Mouse (Mus musculus) C2C12 (cell line): ENCODE data around the gene Dot1l. TPM values are rescaled to one million over a fixed set of nuclear protein-coding genes. Genes with fewer than 3 reads are reported as not detected.
A peak's percentile ranks its signal among the peaks of the same experiment; 100 is the strongest.

Source experiments
- H3K27me3 ChIP-seq: one replicate; pipeline ENCODE4 v1.6.1; 2011; ENCODE audit not compliant: control insufficient read depth, insufficient read depth, insufficient read length
- H3K36me3 ChIP-seq: one replicate; pipeline ENCODE4 v1.6.1; 2011; ENCODE audit not compliant: control insufficient read depth, insufficient read depth
- H3K4me3 ChIP-seq: one replicate; pipeline ENCODE4 v1.5.1; 2011; ENCODE audit warnings: mild to moderate bottlenecking, control low read depth; ENCODE audit not compliant: poor library complexity, insufficient read depth, severe bottlenecking
- H3K79me2 ChIP-seq: one replicate; pipeline ENCODE4 v1.6.1; 2011; ENCODE audit not compliant: control insufficient read depth, insufficient read depth
- H3K79me3 ChIP-seq: one replicate; pipeline ENCODE4 v1.6.1; 2011; ENCODE audit warnings: low read depth, control low read depth
- H3ac ChIP-seq: one replicate; pipeline ENCODE3; 2011; ENCODE audit warnings: low read depth; ENCODE audit not compliant: control insufficient read depth, insufficient read length
- CEBPB ChIP-seq: IDR thresholded peaks from one replicate; pipeline ENCODE4 v1.6.1; 2011; ENCODE audit warnings: low read depth, mild to moderate bottlenecking, control low read depth, moderate library complexity
- CTCF ChIP-seq: IDR thresholded peaks from one replicate; pipeline ENCODE4 v1.5.1; 2011; ENCODE audit not compliant: control insufficient read depth, insufficient read depth, insufficient read length
- FOSL1 ChIP-seq: IDR thresholded peaks from one replicate; pipeline ENCODE4 v1.8.0; 2011; ENCODE audit warnings: mild to moderate bottlenecking, low read length; ENCODE audit not compliant: poor library complexity, insufficient read depth, severe bottlenecking
- MAX ChIP-seq: IDR thresholded peaks from one replicate; pipeline ENCODE4 v1.6.1; 2011; ENCODE audit warnings: mild to moderate bottlenecking, control low read depth
- MYOD1 ChIP-seq: IDR thresholded peaks from one replicate; pipeline ENCODE4 v1.6.1; 2011; ENCODE audit warnings: low read depth; ENCODE audit not compliant: control insufficient read depth, insufficient read length
- MYOG ChIP-seq: IDR thresholded peaks from one replicate; pipeline ENCODE4 v1.6.1; 2011; ENCODE audit not compliant: control insufficient read depth, insufficient read length; ENCODE audit errors: extremely low read depth
- USF1 ChIP-seq: IDR thresholded peaks from one replicate; pipeline ENCODE4 v1.6.1; 2011; ENCODE audit warnings: low read depth, mild to moderate bottlenecking, control low read depth, moderate library complexity
- long read RNA-seq, 2 experiments: library from polyadenylated mRNA; unstranded; transcript quantifications; one replicate each; pipeline ENCODE4 v2.0.0; 2019 to 2020
- polyA plus RNA-seq: library from polyadenylated mRNA; unstranded; fragments of >200 nt; fragmentation: generic; extraction: Trizol; gene quantifications from one replicate; pipeline ENCODE4 v1.2.1, GENCODE M21; 2012; ENCODE audit warnings: missing spikeins

The Dot1l gene
- 19.1 TPM for polyA plus RNA-seq
- long read RNA-seq, experiment 1, partial matches to known transcripts = 1 of 3 reads
- long read RNA-seq, experiment 1, other reads (novel, unspliced or antisense) = 2 of 3 reads
- long read RNA-seq, experiment 2, full-length matches to known transcripts = 9 of 29 reads
- long read RNA-seq, experiment 2, partial matches to known transcripts = 18 of 29 reads
- long read RNA-seq, experiment 2, other reads (novel, unspliced or antisense) = 2 of 29 reads

DNA sequence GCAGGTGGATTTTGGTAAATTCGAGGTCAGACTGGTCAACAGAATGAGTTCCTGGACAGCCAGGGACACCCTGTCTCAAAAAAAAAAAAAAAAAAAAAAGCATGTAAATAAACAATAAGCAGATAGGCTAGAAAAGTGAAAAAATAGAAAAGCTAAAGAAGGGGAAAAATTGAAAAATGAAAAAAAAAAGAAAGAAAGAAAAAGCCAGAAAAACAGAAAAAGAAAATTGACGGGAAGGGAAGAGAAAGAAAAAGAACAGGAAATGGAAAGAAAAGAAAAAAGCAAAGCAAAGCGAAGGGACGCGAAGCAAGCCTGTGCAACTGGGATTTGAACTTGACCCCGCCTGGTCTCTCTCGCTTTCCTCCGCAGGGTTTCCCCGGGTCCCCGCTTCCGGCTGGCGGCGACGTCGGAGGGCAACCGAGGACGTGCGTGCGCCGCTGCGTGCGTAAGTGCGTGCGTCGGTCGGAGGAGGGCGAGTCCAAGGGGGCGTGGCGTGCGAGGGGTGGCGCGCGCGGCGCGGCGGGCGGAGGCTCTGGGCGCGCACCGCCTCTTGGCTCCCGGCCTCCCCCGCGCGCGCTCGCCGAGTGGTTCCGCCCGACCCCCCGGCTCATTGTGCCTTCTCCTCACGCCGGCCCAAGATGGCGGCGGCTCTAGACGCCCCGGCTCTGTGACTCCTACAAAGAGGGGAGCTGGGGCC is at the start of gene Dot1l:
Gene Dot1l (plus strand): TSS at position 613 of the 697 bp plus-strand sequence.
- Histone ChIP-seq H3ac (peak within 1 kb of the TSS; percentile 96), H3K36me3 (no peaks in the 10 kb centered on the region), H3K27me3 (no peaks in the 10 kb centered on the region), H3K4me3 (peak within 1 kb of the TSS; percentile 78), H3K79me3 (peaks cover 43% of the 10 kb centered on the region), H3K79me2 (peaks cover 47% of the 10 kb centered on the region)
- TF ChIP-seq MAX (peak; percentile 32), FOSL1 (no peak)

DNA sequence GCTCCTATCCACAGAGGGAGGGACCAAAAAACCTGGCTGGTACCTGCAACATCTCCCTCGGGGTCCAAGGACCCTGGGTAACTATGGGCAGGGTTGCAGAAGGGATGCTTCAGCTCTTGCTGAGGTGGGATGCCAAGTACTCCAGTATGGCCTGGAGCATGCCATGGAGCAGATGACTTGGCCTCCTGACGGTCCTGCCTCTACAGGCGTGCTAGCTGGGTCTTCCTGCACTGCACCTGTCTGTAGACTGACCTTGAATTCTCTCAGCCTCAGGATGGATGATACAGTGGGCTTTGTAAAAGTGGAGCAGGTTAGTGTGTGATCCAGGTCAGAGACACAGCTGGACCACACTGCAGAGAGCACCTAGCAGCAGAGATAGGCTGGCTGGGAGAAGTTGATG is 49.5 kb upstream of the Dot1l start:
- no peak for TF ChIP-seq MYOG
- no peaks in the 10 kb centered on the region for H3K79me3 ChIP-seq
- no peaks in the 10 kb centered on the region for H3K27me3 ChIP-seq
- no peak overlapping the region for H3ac ChIP-seq
- H3K4me3 ChIP-seq = no peak overlapping the region
- H3K79me2 ChIP-seq = peaks cover 4% of the 10 kb centered on the region
- H3K36me3 ChIP-seq = peaks cover 39% of the 10 kb centered on the region

DNA sequence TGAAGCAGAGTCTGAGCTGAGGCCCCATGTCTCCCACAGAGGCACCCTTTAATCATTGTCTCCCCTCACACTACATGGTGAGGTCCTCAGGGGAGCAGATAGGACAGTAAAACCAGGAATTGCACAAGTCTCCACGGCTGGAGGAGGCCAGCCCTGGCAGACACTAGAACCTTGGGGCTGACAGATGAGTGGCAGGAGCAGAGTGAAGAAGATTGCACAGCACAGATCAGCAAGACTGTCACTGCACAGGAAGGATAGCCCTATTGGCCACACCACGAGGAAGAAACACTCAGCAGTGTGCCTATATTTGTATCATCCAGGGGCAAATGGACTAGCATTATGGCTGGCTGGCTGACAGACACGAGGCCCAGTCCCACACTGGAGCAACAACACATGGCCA is 44.2 kb upstream of the Dot1l start:
- Histone ChIP-seq H3K36me3 (peaks cover 88% of the 10 kb centered on the region), H3K4me3 (no peak overlapping the region), H3K79me3 (no peaks in the 10 kb centered on the region), H3K27me3 (no peaks in the 10 kb centered on the region), H3ac (no peak overlapping the region), H3K79me2 (no peaks in the 10 kb centered on the region)
- TF ChIP-seq USF1 (no peak), MYOG (no peak), FOSL1 (no peak), MYOD1 (no peak), CTCF (no peak), CEBPB (no peak), MAX (no peak)

DNA sequence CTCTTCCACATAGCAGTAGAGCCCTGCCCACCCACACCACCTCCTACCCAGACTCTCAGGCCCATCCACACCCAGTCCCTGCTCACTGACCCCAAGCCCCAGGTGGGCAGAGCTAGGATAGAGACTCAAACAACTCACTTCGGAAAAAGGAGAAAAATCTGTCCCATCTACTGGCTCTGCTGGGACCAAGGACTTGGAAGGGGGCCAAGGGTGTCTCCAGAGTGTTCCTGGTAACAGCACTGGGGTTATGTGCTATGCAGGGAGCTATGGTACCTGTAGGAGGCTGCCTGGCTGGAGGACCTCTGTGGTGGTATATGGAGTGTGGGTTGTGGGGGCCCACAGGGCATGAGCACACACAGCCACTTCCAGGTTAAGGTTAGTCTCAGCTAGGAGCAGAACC is 37.7 kb upstream of the Dot1l start:
- Histone ChIP-seq H3K4me3 (no peak overlapping the region), H3K27me3 (no peaks in the 10 kb centered on the region), H3K79me3 (no peaks in the 10 kb centered on the region), H3K36me3 (peaks cover 96% of the 10 kb centered on the region), H3K79me2 (no peaks in the 10 kb centered on the region), H3ac (no peak overlapping the region)
- no peak for TF ChIP-seq USF1
- TF ChIP-seq CEBPB = no peak
- TF ChIP-seq MAX = no peak
- no peak for TF ChIP-seq MYOD1
- no peak for TF ChIP-seq FOSL1
- TF ChIP-seq CTCF = no peak

- Histone ChIP-seq H3K36me3 (peaks cover 86% of the 10 kb centered on the region), H3K79me2 (peaks cover 3% of the 10 kb centered on the region), H3K79me3 (peaks cover under 1% of the 10 kb centered on the region), H3K27me3 (no peaks in the 10 kb centered on the region), H3ac (no peak overlapping the region), H3K4me3 (no peak overlapping the region)
- TF ChIP-seq MAX (no peak), MYOD1 (no peak), MYOG (no peak), USF1 (no peak), FOSL1 (no peak), CTCF (no peak), CEBPB (no peak)
These were observed 27.5 kb upstream of the Dot1l start for GRCm38 (mm10) chr10:80727369-80728127.
